Mouse (Mus musculus) CH12.LX (cell line): ENCODE data around the gene Ankzf1. TPM values are rescaled to one million over a fixed set of nuclear protein-coding genes. Genes with fewer than 3 reads are reported as not detected.
A peak's percentile ranks its signal among the peaks of the same experiment; 100 is the strongest.

Experiments
- DNase-seq: peaks from one replicate; pipeline ENCODE4 v3.0.0-alpha.2; 2013; ENCODE audit errors: extremely low read depth
- H3K27ac ChIP-seq: 2 replicates; pipeline ENCODE4 v1.5.1; 2012; ENCODE audit warnings: low read depth, mild to moderate bottlenecking, control low read depth, moderate library complexity; ENCODE audit not compliant: insufficient read depth
- H3K27me3 ChIP-seq: replicated peaks from 2 replicates; pipeline ENCODE3; 2012; ENCODE audit warnings: inconsistent platforms
- H3K36me3 ChIP-seq, 2 experiments: replicated peaks in 1 of 2; 2 replicates each; pipeline versions ENCODE3 to v1.6.1; 2012; ENCODE audit warnings: inconsistent platforms in 1 of 2, low read length in 1 of 2, mild to moderate bottlenecking in 1 of 2, mixed read lengths in 1 of 2, moderate library complexity in 1 of 2; ENCODE audit not compliant: control insufficient read depth in 1 of 2, insufficient read depth in 1 of 2
- H3K4me1 ChIP-seq, 2 experiments: 2 replicates each; pipeline ENCODE4 v1.6.1; 2012; ENCODE audit warnings: inconsistent platforms in 1 of 2, moderate library complexity in 1 of 2; ENCODE audit not compliant: insufficient read depth in 2 of 2, control insufficient read depth in 1 of 2
- H3K4me2 ChIP-seq: 2 replicates; pipeline ENCODE4 v1.6.1; 2012; ENCODE audit warnings: low read depth, mild to moderate bottlenecking, control low read depth; ENCODE audit not compliant: poor library complexity, insufficient read depth, severe bottlenecking
- H3K4me3 ChIP-seq, 3 experiments: fragments of 150-350 bp in 1 of 3; sonication (generic) in 1 of 3; replicated peaks in 1 of 3; 2 replicates each; pipeline versions ENCODE3 to v1.5.1; 2011 to 2012; ENCODE audit warnings: low read depth in 2 of 3, low read length in 2 of 3, mild to moderate bottlenecking in 2 of 3, moderate library complexity in 2 of 3, control low read depth in 1 of 3, improper control_type of control experiment in 1 of 3, inconsistent platforms in 1 of 3, mixed read lengths in 1 of 3; ENCODE audit not compliant: poor library complexity in 1 of 3
- H3K79me2 ChIP-seq: replicated peaks from 2 replicates; pipeline ENCODE4 v1.6.1; 2012; ENCODE audit warnings: mild to moderate bottlenecking, moderate library complexity; ENCODE audit not compliant: control insufficient read depth, poor library complexity, insufficient read depth, severe bottlenecking; ENCODE audit errors: extremely low read depth
- H3K9ac ChIP-seq: 2 replicates; pipeline ENCODE4 v1.6.1; 2012; ENCODE audit warnings: low read depth, mild to moderate bottlenecking, control low read depth, moderate library complexity; ENCODE audit not compliant: insufficient read depth
- H3K9me3 ChIP-seq: replicated peaks from 2 replicates; pipeline ENCODE3; 2012; ENCODE audit warnings: low read length, inconsistent platforms, mixed read lengths
- BHLHE40 ChIP-seq: IDR thresholded peaks from 2 replicates; pipeline ENCODE4 v1.6.1; 2011; ENCODE audit warnings: mild to moderate bottlenecking, low read depth, low read length, improper control_type of control experiment
- CHD1 ChIP-seq: IDR thresholded peaks from 2 replicates; pipeline ENCODE4 v1.6.1; 2012; ENCODE audit warnings: low read depth, low read length, improper control_type of control experiment, inconsistent platforms
- CHD2 ChIP-seq: IDR thresholded peaks from 2 replicates; pipeline ENCODE4 v1.6.1; 2011; ENCODE audit warnings: low read length, improper control_type of control experiment
- CTCF ChIP-seq, 2 experiments: IDR thresholded peaks in 1 of 2; conservative IDR thresholded peaks in 1 of 2; 2 replicates each; pipeline ENCODE4 v1.5.1; 2011 to 2012; ENCODE audit warnings: low read depth in 2 of 2, low read length in 2 of 2, improper control_type of control experiment in 1 of 2, inconsistent platforms in 1 of 2, mild to moderate bottlenecking in 1 of 2, moderate library complexity in 1 of 2
- E2F4 ChIP-seq: IDR thresholded peaks from 2 replicates; pipeline ENCODE4 v1.6.1; 2011; ENCODE audit warnings: low read depth, low read length, improper control_type of control experiment; ENCODE audit not compliant: insufficient replicate concordance
- ELF1 ChIP-seq: IDR thresholded peaks from 2 replicates; pipeline ENCODE4 v1.6.1; 2014; ENCODE audit warnings: low read depth, mild to moderate bottlenecking, inconsistent platforms, low read length, improper control_type of control experiment
- EP300 ChIP-seq: IDR thresholded peaks from 2 replicates; pipeline ENCODE4 v1.6.1; 2011; ENCODE audit warnings: low read length, improper control_type of control experiment
- GABPA ChIP-seq: IDR thresholded peaks from 2 replicates; pipeline ENCODE4 v1.6.1; 2012; ENCODE audit warnings: low read depth, low read length, improper control_type of control experiment, inconsistent platforms; ENCODE audit not compliant: insufficient replicate concordance
- HCFC1 ChIP-seq: IDR thresholded peaks from 2 replicates; pipeline ENCODE4 v1.6.1; 2012; ENCODE audit warnings: low read depth, mild to moderate bottlenecking, inconsistent platforms, low read length, improper control_type of control experiment
- IRF4 ChIP-seq: IDR thresholded peaks from 2 replicates; pipeline ENCODE4 v1.6.1; 2014; ENCODE audit warnings: low read depth, mild to moderate bottlenecking, inconsistent platforms, low read length, improper control_type of control experiment
- JUN ChIP-seq: IDR thresholded peaks from 2 replicates; pipeline ENCODE4 v1.6.1; 2011; ENCODE audit warnings: low read depth, mild to moderate bottlenecking, low read length, improper control_type of control experiment, moderate library complexity; ENCODE audit not compliant: insufficient read depth
- JUND ChIP-seq: conservative IDR thresholded peaks from 2 replicates; pipeline ENCODE4 v1.6.1; 2011; ENCODE audit warnings: low read depth, low read length, improper control_type of control experiment
- KAT2A ChIP-seq: IDR thresholded peaks from 2 replicates; pipeline ENCODE4 v1.6.1; 2012; ENCODE audit warnings: low read length, improper control_type of control experiment, inconsistent platforms; ENCODE audit not compliant: insufficient replicate concordance
- MAX ChIP-seq: IDR thresholded peaks from 2 replicates; pipeline ENCODE4 v1.6.1; 2011; ENCODE audit warnings: low read length, improper control_type of control experiment
- MAZ ChIP-seq: IDR thresholded peaks from 2 replicates; pipeline ENCODE4 v1.6.1; 2012; ENCODE audit warnings: low read depth, mild to moderate bottlenecking, inconsistent platforms, low read length, improper control_type of control experiment, moderate library complexity
- MXI1 ChIP-seq: IDR thresholded peaks from 2 replicates; pipeline ENCODE4 v1.6.1; 2011; ENCODE audit warnings: mild to moderate bottlenecking, low read depth, low read length, improper control_type of control experiment
- MYC ChIP-seq: IDR thresholded peaks from 2 replicates; pipeline ENCODE4 v1.6.1; 2011; ENCODE audit warnings: low read depth, mild to moderate bottlenecking, improper control_type of control experiment, low read length
- NELFE ChIP-seq: IDR thresholded peaks from 2 replicates; pipeline ENCODE4 v1.6.1; 2011; ENCODE audit warnings: low read depth, low read length, improper control_type of control experiment
- NRF1 ChIP-seq: IDR thresholded peaks from 2 replicates; pipeline ENCODE4 v1.6.1; 2014; ENCODE audit warnings: low read depth, mild to moderate bottlenecking, inconsistent platforms, low read length, improper control_type of control experiment, moderate library complexity
- POLR2A ChIP-seq: IDR thresholded peaks from 2 replicates; pipeline ENCODE4 v1.6.1; 2011; ENCODE audit warnings: low read depth, mild to moderate bottlenecking, improper control_type of control experiment, low read length
- POLR2AphosphoS2 ChIP-seq: IDR thresholded peaks from 2 replicates; pipeline ENCODE4 v1.6.1; 2011; ENCODE audit warnings: low read depth, low read length, improper control_type of control experiment
- RAD21 ChIP-seq: IDR thresholded peaks from 2 replicates; pipeline ENCODE4 v1.6.1; 2011; ENCODE audit warnings: low read depth, mild to moderate bottlenecking, low read length, improper control_type of control experiment, moderate library complexity
- SIN3A ChIP-seq: IDR thresholded peaks from 2 replicates; pipeline ENCODE4 v1.6.1; 2012; ENCODE audit warnings: low read length, improper control_type of control experiment, inconsistent platforms
- SMC3 ChIP-seq: IDR thresholded peaks from 2 replicates; pipeline ENCODE4 v1.6.1; 2011; ENCODE audit warnings: low read depth, low read length, improper control_type of control experiment
- TBP ChIP-seq: conservative IDR thresholded peaks from 2 replicates; pipeline ENCODE4 v1.6.1; 2011; ENCODE audit warnings: low read depth, low read length, improper control_type of control experiment
- TCF12 ChIP-seq: IDR thresholded peaks from 2 replicates; pipeline ENCODE4 v1.6.1; 2014; ENCODE audit warnings: low read depth, mild to moderate bottlenecking, inconsistent platforms, low read length, improper control_type of control experiment
- UBTF ChIP-seq: IDR thresholded peaks from 2 replicates; pipeline ENCODE4 v1.6.1; 2012; ENCODE audit warnings: low read depth, mild to moderate bottlenecking, inconsistent platforms, low read length, improper control_type of control experiment, moderate library complexity
- USF1 ChIP-seq: IDR thresholded peaks from 2 replicates; pipeline ENCODE4 v1.6.1; 2014; ENCODE audit warnings: low read depth, mild to moderate bottlenecking, inconsistent platforms, low read length, improper control_type of control experiment
- USF2 ChIP-seq: conservative IDR thresholded peaks from 2 replicates; pipeline ENCODE4 v1.6.1; 2011; ENCODE audit warnings: low read depth, low read length, improper control_type of control experiment
- ZC3H11A ChIP-seq: IDR thresholded peaks from 2 replicates; pipeline ENCODE4 v1.6.1; 2012; ENCODE audit warnings: low read depth, mild to moderate bottlenecking, inconsistent platforms, low read length, improper control_type of control experiment
- ZKSCAN1 ChIP-seq: IDR thresholded peaks from 2 replicates; pipeline ENCODE4 v1.6.1; 2012; ENCODE audit warnings: low read depth, inconsistent platforms, low read length, improper control_type of control experiment, borderline replicate concordance
- ZMIZ1 ChIP-seq: IDR thresholded peaks from 2 replicates; pipeline ENCODE4 v1.6.1; 2012; ENCODE audit warnings: low read depth, mild to moderate bottlenecking, inconsistent platforms, low read length, improper control_type of control experiment
- dilution Hi-C: fragments of 300-500 bp; cut with MboI; formaldehyde crosslinking; loops from 2 replicates; pipeline ENCODE4 v1.14.3; 2020; ENCODE audit warnings: low sequenced_read_pairs; ENCODE audit not compliant: extremely low pct_unique_long_range_greater_than_20kb, extremely low pct_ligation_motif_present
- in situ Hi-C: fragments of 300-500 bp; cut with MboI; formaldehyde crosslinking; loops from 3 replicates; pipeline ENCODE4 v1.14.3; 2019; ENCODE audit warnings: low sequenced_read_pairs, low pct_ligation_motif_present, low pct_unique_long_range_greater_than_20kb, mixed read lengths
- polyA plus RNA-seq: library from polyadenylated mRNA; unstranded; fragments of >175 nt; gene quantifications from 2 replicates; pipeline ENCODE4 v1.2.1, GENCODE M21; 2012; ENCODE audit warnings: low read depth; ENCODE audit not compliant: insufficient read length
- total RNA-seq, 2 experiments: library from RNA; depleted of rRNA; stranded (reverse); fragments of 300-350 nt in 1 of 2; fragments of >200 nt in 1 of 2; gene quantifications; 2 replicates each; pipeline ENCODE4 v1.2.3; 2012 to 2014

The Ankzf1 gene
- total and polyA plus RNA-seq, 3 experiments = 13.3 to 20.4 (median 19.6) TPM

DNA sequence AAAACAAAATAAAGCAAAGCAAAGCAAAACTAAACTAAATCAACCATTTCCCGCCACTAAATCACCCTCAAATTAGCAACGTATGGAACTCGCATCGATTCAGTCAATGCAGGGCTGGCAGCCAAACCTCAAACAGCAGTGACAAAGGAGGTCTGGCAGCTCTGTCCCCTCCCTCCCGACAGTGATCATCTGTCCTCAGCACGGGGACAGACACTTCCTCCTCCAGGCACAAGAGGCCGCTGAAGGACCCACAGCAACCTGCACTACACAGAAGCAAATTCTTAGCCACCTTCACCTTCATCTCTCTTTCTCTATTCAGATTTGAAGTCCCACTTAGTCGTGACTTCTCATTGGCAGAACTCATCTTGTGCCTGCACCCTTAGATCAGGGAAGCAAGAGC, 42.7 kb downstream of the Ankzf1 start (continued):
- TF ChIP-seq ELF1 = peak; percentile 59
- TF ChIP-seq TCF12 = no peak
- TF ChIP-seq E2F4 = no peak
- TF ChIP-seq POLR2AphosphoS2 = no peak
- TF ChIP-seq RAD21 = peak; percentile 72
- TF ChIP-seq USF1 = no peak
- TF ChIP-seq CHD1 = no peak
- peak; percentile 48; the same call in 1 of the 2 replicates for TF ChIP-seq HCFC1
- no peak for TF ChIP-seq KAT2A
- TF ChIP-seq TBP = no peak
- no peak for TF ChIP-seq JUN
- TF ChIP-seq USF2 = no peak
- TF ChIP-seq UBTF = no peak
- TF ChIP-seq NELFE = 0 out of 2 replicates have a peak, but pooled peaks have one; percentile 44
- no peak for TF ChIP-seq CHD2
- peak; percentile 46; the same call in 1 of the 2 replicates for TF ChIP-seq MAZ
- peak; percentile 18 to 88; a peak in 2 of 4 replicates for TF ChIP-seq CTCF (conservative IDR thresholded peaks at IDR 0.05 in 1 of 2, IDR thresholded peaks at IDR 0.05 in 1 of 2; ENCODE audit: low read depth in 2 of 2, low read length in 2 of 2)
- TF ChIP-seq IRF4 = 0 out of 2 replicates have a peak, but pooled peaks have one; percentile 52
- TF ChIP-seq SMC3 = peak; percentile 73

DNA sequence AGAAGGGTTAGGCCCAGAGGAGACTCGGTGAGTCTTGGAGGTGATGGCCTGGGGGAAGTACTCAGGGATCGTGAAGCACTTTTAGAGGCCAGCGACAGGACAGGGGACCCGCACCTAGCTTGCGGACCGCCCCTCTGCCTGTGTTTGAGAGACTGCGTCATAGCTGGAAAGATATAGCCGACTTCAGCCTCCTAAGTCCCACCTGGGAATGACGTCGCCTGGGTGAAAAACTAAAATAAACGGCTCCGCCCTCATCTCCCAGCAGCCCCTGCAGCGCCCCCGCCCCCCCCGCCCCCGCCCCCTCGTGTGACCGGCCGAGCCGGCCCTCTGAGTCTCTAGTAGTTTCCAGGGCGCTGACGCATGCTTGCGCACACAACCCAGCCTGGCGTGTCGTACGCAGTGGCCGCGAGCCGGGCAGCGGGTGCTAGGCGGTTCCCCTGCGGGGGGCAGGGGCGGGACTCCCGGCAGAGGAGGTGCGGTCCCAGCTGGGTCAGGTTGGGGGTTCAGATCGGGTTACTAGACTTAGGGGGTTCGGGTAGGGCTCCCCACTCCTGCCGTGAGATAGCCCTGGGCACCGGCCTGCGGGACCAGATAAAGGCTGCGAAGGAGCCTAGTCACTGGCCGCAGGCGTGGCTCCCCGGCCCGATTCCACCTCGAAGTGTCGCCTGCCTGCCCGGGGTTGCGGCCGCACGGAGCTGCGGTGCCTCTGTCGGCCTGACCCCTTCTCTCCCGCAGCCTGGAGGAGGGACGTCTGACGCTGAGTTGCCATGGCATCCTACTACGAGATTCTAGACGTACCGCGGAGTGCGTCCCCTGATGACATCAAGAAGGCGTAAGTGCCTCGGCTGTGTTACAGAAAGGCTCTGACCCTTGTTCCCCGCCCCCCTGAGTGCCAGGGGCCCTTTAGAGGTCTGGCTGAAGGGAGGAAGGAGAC, 44.4 kb downstream of the Ankzf1 start, which contains the start of gene Dnajb2:
Dnajb2 (plus strand) TSS at position 290 of the 934 bp plus-strand sequence.
- H3K27ac ChIP-seq = peak within 1 kb of the TSS; percentile 82
- peaks cover 11 to 37% of the 10 kb centered on the region in 2 experiments for H3K4me1 ChIP-seq
- H3K27me3 ChIP-seq = no peaks in the 10 kb centered on the region
- H3K4me3 ChIP-seq = peak within 1 kb of the TSS; percentile 77 to 82 (median 80)
- peak within 1 kb of the TSS; percentile 83 for H3K9ac ChIP-seq
- peak within 1 kb of the TSS; percentile 72 for H3K4me2 ChIP-seq
- H3K36me3 ChIP-seq = peaks cover 17 to 31% of the 10 kb centered on the region in 2 experiments
- H3K79me2 ChIP-seq = no peaks in the 10 kb centered on the region; the same call in 1 of the 2 replicates
- H3K9me3 ChIP-seq = no peaks in the 10 kb centered on the region
- peak; percentile 92 for DNase-seq
- in situ Hi-C loops (no loop called here), dilution Hi-C loops (no loop called here)
- TF ChIP-seq POLR2A = peak; percentile 83
- TF ChIP-seq ZKSCAN1 = no peak
- TF ChIP-seq IRF4 = peak; percentile 48; the same call in 1 of the 2 replicates
- peak; percentile 72 for TF ChIP-seq ZMIZ1
- TF ChIP-seq CHD2 = peak; percentile 54
- TF ChIP-seq SIN3A = peak; percentile 14; the same call in 1 of the 2 replicates
- TF ChIP-seq MAX = no peak; the same call in 1 of the 2 replicates
- TF ChIP-seq BHLHE40 = peak; percentile 73
- TF ChIP-seq TBP = 0 out of 2 replicates have a peak, but pooled peaks have one; percentile 44
- TF ChIP-seq KAT2A = no peak
- 0 out of 2 replicates have a peak, but pooled peaks have one; percentile 25 for TF ChIP-seq ELF1
- peak; percentile 78 for TF ChIP-seq NELFE
- no peak for TF ChIP-seq EP300
- no peak for TF ChIP-seq MYC
- TF ChIP-seq JUND = no peak
- peak; percentile 48 for TF ChIP-seq HCFC1
- peak; percentile 54; the same call in 1 of the 2 replicates for TF ChIP-seq UBTF
- TF ChIP-seq TCF12 = peak; percentile 55
- no peak for TF ChIP-seq E2F4
- TF ChIP-seq GABPA = peak; percentile 87
- 0 out of 2 replicates have a peak, but pooled peaks have one; percentile 22 for TF ChIP-seq MAZ
- TF ChIP-seq ZC3H11A = no peak
- peak; percentile 82 for TF ChIP-seq MXI1
- TF ChIP-seq JUN = no peak
- peak; percentile 74 for TF ChIP-seq NRF1
